ENCODE assay signal across 26 mouse cellular contexts in genomic region chr1:95030579-95030978, GRCm38 (mm10).
DNase-seq lines count a peak whose midpoint lies in the region; ATAC-seq and TF ChIP-seq lines count a peak whose summit lies in the region.
"Had no signal": no experiment of that assay in that cellular context is flagged by ENCODE, and none has a peak within 500 bp of the region (broad histone marks: within the 10 kb centered on the region; RNA-seq: fewer than 3 reads in every experiment).

No protein-coding gene starts in this region.

- peak; percentile 64 for DNase-seq in ES-CJ7 (ENCODE audit: low read depth, low spot score)
- peak; percentile 31 for DNase-seq in ES-E14 (ENCODE audit: low read depth, low spot score)
- DNase-seq in R1 (ENCODE audit: low read depth, low spot score): peak; percentile 24
- DNase-seq in ZHBTc4 (ENCODE audit: low read depth, low spot score): peak; percentile 76
- no peak for DNase-seq in urinary bladder, adult 2 months (ENCODE audit: low spot score)
- no peak for DNase-seq in heart, postnatal 4 days
- DNase-seq in spleen, postnatal 14 days (ENCODE audit: low spot score in 2 of 2): no peak
- DNase-seq: adrenal gland, adult 2 months; adrenal gland, adult 8-10 months; adrenal gland, postnatal 10 days; adrenal gland, postnatal 14 days; adrenal gland, postnatal 25 days; adrenal gland, postnatal 36 days; B cell, adult 2 months; cerebellum, adult 11 months; cerebellum, adult 11-12 months; cerebellum, adult 18-20 months; cerebellum, adult 2 months; cerebellum, adult 8-10 months; cerebellum, adult 9-10 months had no signal

- no peaks in the 10 kb centered on the region for H3K9me3 ChIP-seq in ES-E14 (ENCODE audit: control insufficient read depth, insufficient read depth, low read depth, low read length)
- no peaks in the 10 kb centered on the region for H3K9me3 ChIP-seq in forebrain, embryonic 15.5 days
- H3K9me3 ChIP-seq: G1E had no signal

- H3K36me3 ChIP-seq in ES-E14 (ENCODE audit: control insufficient read depth, insufficient read depth, low read length, poor library complexity, severe bottlenecking): no peaks in the 10 kb centered on the region
- no peaks in the 10 kb centered on the region for H3K36me3 ChIP-seq in forebrain, embryonic 15.5 days
- H3K36me3 ChIP-seq: G1E had no signal

- WGBS in forebrain, embryonic 15.5 days: 92% methylated on average over 3 of the region's 3 CpGs

- in situ Hi-C loops in ES-E14 (cut with MboI; ENCODE audit: low sequenced_read_pairs in 2 of 2, unreplicated experiment in 2 of 2): no loop called here

- no peak overlapping the region for H3K27ac ChIP-seq in ES-E14 (ENCODE audit: insufficient read depth, low read depth, low read length, poor library complexity, severe bottlenecking)
- no peak overlapping the region for H3K27ac ChIP-seq in forebrain, embryonic 15.5 days (replicated peaks)

- H3K4me2 ChIP-seq in forebrain, embryonic 15.5 days (replicated peaks): no peak overlapping the region

- no peaks in the 10 kb centered on the region for H3K27me3 ChIP-seq in forebrain, embryonic 15.5 days
- H3K27me3 ChIP-seq: CH12.LX, Patski had no signal

- no peak overlapping the region for H3K4me3 ChIP-seq in ES-E14 (ENCODE audit: insufficient read depth in 1 of 2, low read depth in 1 of 2, low read length in 2 of 2, poor library complexity in 1 of 2, severe bottlenecking in 1 of 2)
- H3K4me3 ChIP-seq in forebrain, embryonic 15.5 days: no peak overlapping the region

- no peak for ATAC-seq in forebrain, embryonic 15.5 days (replicated peaks)
- ATAC-seq: activated CD4-positive, CD25-positive, alpha-beta regulatory T cell, adult 4 months; CD4-positive, CD25-positive, alpha-beta regulatory T cell, adult 4 months; Patski had no signal

- H3K4me1 ChIP-seq in ES-E14 (ENCODE audit: control insufficient read depth in 2 of 2, insufficient read depth in 2 of 2, low read length in 2 of 2, poor library complexity in 1 of 2): peaks cover 3 to 11% of the 10 kb centered on the region in 2 experiments; a peak in 3 of 4 replicates
- H3K4me1 ChIP-seq in forebrain, embryonic 15.5 days: no peaks in the 10 kb centered on the region

- H3K9ac ChIP-seq in ES-E14 (ENCODE audit: insufficient read depth, low read depth, low read length, poor library complexity, severe bottlenecking): no peak overlapping the region
- H3K9ac ChIP-seq in forebrain, embryonic 15.5 days (replicated peaks): no peak overlapping the region

TF ChIP-seq in ES-E14, 5 proteins besides CTCF, POLR2A, EP300 and RAD21:
- TF ChIP-seq CHD2 (IDR thresholded peaks at IDR 0.05; ENCODE audit: low read depth, low read length) (peak; percentile 61; the same call in 1 of the 2 replicates), ZNF384 (IDR thresholded peaks at IDR 0.05; ENCODE audit: low read depth, low read length) (no peak)

Comparison
In these comparisons a context has a peak if more than half of its experiments do, and no peak if none do; other contexts are left out.
1. DNase-seq: peak in ES-CJ7 (single experiment), ES-E14 (single experiment), R1 (single experiment) and ZHBTc4 (single experiment); none in urinary bladder, adult 2 months (single experiment), heart, postnatal 4 days (single experiment) and spleen, postnatal 14 days (0 of 2).